Mouse (Mus musculus) forebrain, embryonic 10.5 days (tissue): Measurements from ENCODE around the gene Errfi1. TPM values are rescaled to one million over a fixed set of nuclear protein-coding genes. Genes with fewer than 3 reads are reported as not detected.
A peak's percentile ranks its signal among the peaks of the same experiment; 100 is the strongest.

Source experiments
- DNase-seq: peaks from one replicate; pipeline ENCODE4 v3.0.0-alpha.2; 2017; ENCODE audit warnings: low spot score; ENCODE audit errors: extremely low spot score
- H3K27ac ChIP-seq: fragments of 300-500 bp; sonication (generic); 2 replicates; pipeline ENCODE4 v1.5.1; 2016; ENCODE audit warnings: mild to moderate bottlenecking
- H3K27me3 ChIP-seq: fragments of 300-500 bp; sonication (generic); 2 replicates; pipeline ENCODE4 v1.6.1; 2016; ENCODE audit warnings: mild to moderate bottlenecking; ENCODE audit not compliant: poor library complexity, severe bottlenecking
- H3K36me3 ChIP-seq: fragments of 300-500 bp; sonication (generic); replicated peaks from 2 replicates; pipeline ENCODE4 v1.6.1; 2016; ENCODE audit warnings: mild to moderate bottlenecking, moderate library complexity
- H3K4me1 ChIP-seq: fragments of 300-500 bp; sonication (generic); 2 replicates; pipeline ENCODE4 v1.6.1; 2016
- H3K4me3 ChIP-seq: fragments of 300-500 bp; sonication (generic); 2 replicates; pipeline ENCODE4 v1.5.1; 2016; ENCODE audit warnings: mild to moderate bottlenecking, moderate library complexity
- H3K9me3 ChIP-seq: fragments of 300-500 bp; sonication (generic); 2 replicates; pipeline ENCODE4 v1.6.1; 2016; ENCODE audit warnings: mild to moderate bottlenecking, moderate library complexity
- WGBS: fragments of 180-500 bp; shearing (Covaris S2); methylation state at CpG from one replicate; pipeline ENCODE4 v1.1.7; 2016; 5-methylcytosine and 5-hydroxymethylcytosine counted together
- polyA plus RNA-seq: library from polyadenylated mRNA; unstranded; fragments of >200 nt; fragmentation: Nextera tagmentation; extraction: Ambion mirVana; gene quantifications from 2 replicates; pipeline ENCODE4 v1.2.1, GENCODE M21; 2016

The Errfi1 gene
- polyA plus RNA-seq, 1 experiment from 2014 or later = 16.5 TPM

- no peak for DNase-seq
- WGBS = 21% methylated on average over 7 of the region's 7 CpGs
- Histone ChIP-seq H3K9me3 (no peaks in the 10 kb centered on the region), H3K36me3 (no peaks in the 10 kb centered on the region), H3K4me1 (peaks cover 59% of the 10 kb centered on the region), H3K4me3 (no peak overlapping the region), H3K27me3 (peaks cover 25% of the 10 kb centered on the region), H3K27ac (peak overlapping the region; percentile 69)
Measured at GRCm38 (mm10) chr4:150825531-150825930, 28.2 kb upstream of the Errfi1 start.

- H3K36me3 ChIP-seq = no peaks in the 10 kb centered on the region
- H3K27me3 ChIP-seq = 0 out of 2 replicates have a peak, but pooled peaks cover 1% of the 10 kb centered on the region
- WGBS = 92% methylated on average over 3 of the region's 3 CpGs
- H3K27ac ChIP-seq = no peak overlapping the region
- no peaks in the 10 kb centered on the region for H3K9me3 ChIP-seq
- peaks cover 16% of the 10 kb centered on the region for H3K4me1 ChIP-seq
- DNase-seq = no peak
- no peak overlapping the region for H3K4me3 ChIP-seq
Measured at GRCm38 (mm10) chr4:150831321-150831720, 22.4 kb upstream of the Errfi1 start.

GRCm38 (mm10) chr4:150831941-150832340 is 21.8 kb upstream of the Errfi1 start:
- no peaks in the 10 kb centered on the region for H3K9me3 ChIP-seq
- WGBS = 90% methylated on average over 6 of the region's 6 CpGs

GRCm38 (mm10) chr4:150835163-150835562 is 18.6 kb upstream of the Errfi1 start:
- Histone ChIP-seq H3K36me3 (no peaks in the 10 kb centered on the region), H3K27me3 (no peaks in the 10 kb centered on the region), H3K27ac (no peak overlapping the region), H3K9me3 (no peaks in the 10 kb centered on the region), H3K4me1 (0 out of 2 replicates have a peak, but pooled peaks cover 2% of the 10 kb centered on the region), H3K4me3 (no peak overlapping the region)
- no peak for DNase-seq
- 95% methylated on average over 5 of the region's 5 CpGs for WGBS

More at GRCm38 (mm10) chr4:150831941-150832340, 21.8 kb upstream of the Errfi1 start:
- H3K27me3 ChIP-seq = no peaks in the 10 kb centered on the region
- peaks cover 9% of the 10 kb centered on the region for H3K4me1 ChIP-seq
- no peaks in the 10 kb centered on the region for H3K36me3 ChIP-seq
- no peak overlapping the region for H3K4me3 ChIP-seq
- H3K27ac ChIP-seq = no peak overlapping the region
- DNase-seq = no peak

- Histone ChIP-seq H3K4me1 (0 out of 2 replicates have a peak, but pooled peaks cover 2% of the 10 kb centered on the region), H3K4me3 (no peak overlapping the region), H3K9me3 (no peaks in the 10 kb centered on the region), H3K27me3 (no peaks in the 10 kb centered on the region), H3K36me3 (no peaks in the 10 kb centered on the region), H3K27ac (no peak overlapping the region)
- DNase-seq = no peak
- whole genome bisulfite sequencing = 94% methylated on average over 13 of the region's 13 CpGs
Measured at GRCm38 (mm10) chr4:150836258-150836657, 17.5 kb upstream of the Errfi1 start.

GRCm38 (mm10) chr4:150836961-150837360 is 16.8 kb upstream of the Errfi1 start:
- H3K27me3 ChIP-seq = no peaks in the 10 kb centered on the region
- 94% methylated on average over 12 of the region's 12 CpGs for WGBS
- no peak overlapping the region for H3K27ac ChIP-seq
- DNase-seq = no peak
- no peak overlapping the region for H3K4me3 ChIP-seq
- no peaks in the 10 kb centered on the region for H3K9me3 ChIP-seq
- no peaks in the 10 kb centered on the region for H3K36me3 ChIP-seq
- H3K4me1 ChIP-seq = 0 out of 2 replicates have a peak, but pooled peaks cover 2% of the 10 kb centered on the region

- H3K4me3 ChIP-seq = no peak overlapping the region
- H3K27me3 ChIP-seq = no peaks in the 10 kb centered on the region
- 88% methylated on average over 6 of the region's 6 CpGs for WGBS
- no peaks in the 10 kb centered on the region for H3K9me3 ChIP-seq
- no peaks in the 10 kb centered on the region for H3K36me3 ChIP-seq
- no peak overlapping the region for H3K27ac ChIP-seq
- H3K4me1 ChIP-seq = no peaks in the 10 kb centered on the region
- DNase-seq = no peak
Measured at GRCm38 (mm10) chr4:150837458-150837857, 16.3 kb upstream of the Errfi1 start.

- WGBS = 80% methylated on average over 5 of the region's 5 CpGs
- no peak overlapping the region for H3K27ac ChIP-seq
- H3K9me3 ChIP-seq = no peaks in the 10 kb centered on the region
- DNase-seq = no peak
- no peak overlapping the region for H3K4me3 ChIP-seq
- H3K27me3 ChIP-seq = no peaks in the 10 kb centered on the region
- H3K36me3 ChIP-seq = no peaks in the 10 kb centered on the region
- H3K4me1 ChIP-seq = peaks cover 17% of the 10 kb centered on the region
Measured at GRCm38 (mm10) chr4:150842045-150842444, 11.7 kb upstream of the Errfi1 start.

GRCm38 (mm10) chr4:150843181-150843580 is 10.5 kb upstream of the Errfi1 start:
- Histone ChIP-seq H3K9me3 (no peaks in the 10 kb centered on the region), H3K27me3 (peaks cover 7% of the 10 kb centered on the region), H3K36me3 (no peaks in the 10 kb centered on the region), H3K4me1 (peaks cover 17% of the 10 kb centered on the region), H3K27ac (no peak overlapping the region), H3K4me3 (no peak overlapping the region)
- WGBS = 89% methylated on average over 7 of the region's 7 CpGs
- DNase-seq = no peak

GRCm38 (mm10) chr4:150846316-150846715 is 7.4 kb upstream of the Errfi1 start:
- no peak for DNase-seq
- Histone ChIP-seq H3K27ac (0 out of 2 replicates have a peak overlapping the region, but pooled peaks have one; percentile 15), H3K4me3 (no peak overlapping the region), H3K9me3 (no peaks in the 10 kb centered on the region), H3K27me3 (peaks cover 13% of the 10 kb centered on the region), H3K4me1 (peaks cover 25% of the 10 kb centered on the region), H3K36me3 (no peaks in the 10 kb centered on the region)
- WGBS = 56% methylated on average over 8 of the region's 8 CpGs

- H3K27me3 ChIP-seq = peaks cover 32% of the 10 kb centered on the region
- WGBS = 75% methylated on average over 10 of the region's 10 CpGs
Measured at GRCm38 (mm10) chr4:150849964-150850363, 3.8 kb upstream of the Errfi1 start.

GRCm38 (mm10) chr4:150850893-150851292 is 2.8 kb upstream of the Errfi1 start:
- Histone ChIP-seq H3K27me3 (peaks cover 32% of the 10 kb centered on the region), H3K9me3 (no peaks in the 10 kb centered on the region), H3K27ac (no peak overlapping the region), H3K4me1 (peaks cover 39% of the 10 kb centered on the region), H3K4me3 (no peak overlapping the region), H3K36me3 (no peaks in the 10 kb centered on the region)
- DNase-seq = no peak
- WGBS = 93% methylated on average over 4 of the region's 4 CpGs

More at GRCm38 (mm10) chr4:150849964-150850363, 3.8 kb upstream of the Errfi1 start:
- H3K27ac ChIP-seq = no peak overlapping the region
- H3K4me3 ChIP-seq = no peak overlapping the region
- no peaks in the 10 kb centered on the region for H3K36me3 ChIP-seq
- no peak for DNase-seq
- H3K9me3 ChIP-seq = no peaks in the 10 kb centered on the region
- H3K4me1 ChIP-seq = peaks cover 40% of the 10 kb centered on the region

- Histone ChIP-seq H3K4me3 (no peak overlapping the region), H3K27ac (no peak overlapping the region), H3K9me3 (no peaks in the 10 kb centered on the region), H3K36me3 (0 out of 2 replicates have a peak, but pooled peaks cover 2% of the 10 kb centered on the region), H3K27me3 (peaks cover 32% of the 10 kb centered on the region), H3K4me1 (peaks cover 41% of the 10 kb centered on the region)
- no peak for DNase-seq
- 83% methylated on average over 8 of the region's 8 CpGs for WGBS
Measured at GRCm38 (mm10) chr4:150852045-150852444, 1.7 kb upstream of the Errfi1 start.

- WGBS = 75% methylated on average over 4 of the region's 4 CpGs
- Histone ChIP-seq H3K36me3 (0 out of 2 replicates have a peak, but pooled peaks cover 2% of the 10 kb centered on the region), H3K4me3 (no peak overlapping the region), H3K9me3 (no peaks in the 10 kb centered on the region), H3K27ac (no peak overlapping the region), H3K27me3 (peaks cover 31% of the 10 kb centered on the region), H3K4me1 (peaks cover 41% of the 10 kb centered on the region)
- DNase-seq = no peak
Measured at GRCm38 (mm10) chr4:150852479-150852878, 1.2 kb upstream of the Errfi1 start.
